Mouse (Mus musculus): Measurements from ENCODE around the gene Fnbp1. TPM values are rescaled to one million over a fixed set of nuclear protein-coding genes. Genes with fewer than 3 reads are reported as not detected.

Fnbp1 gene
- polyA plus RNA-seq, 1 experiment, result 23.9 TPM

DNA sequence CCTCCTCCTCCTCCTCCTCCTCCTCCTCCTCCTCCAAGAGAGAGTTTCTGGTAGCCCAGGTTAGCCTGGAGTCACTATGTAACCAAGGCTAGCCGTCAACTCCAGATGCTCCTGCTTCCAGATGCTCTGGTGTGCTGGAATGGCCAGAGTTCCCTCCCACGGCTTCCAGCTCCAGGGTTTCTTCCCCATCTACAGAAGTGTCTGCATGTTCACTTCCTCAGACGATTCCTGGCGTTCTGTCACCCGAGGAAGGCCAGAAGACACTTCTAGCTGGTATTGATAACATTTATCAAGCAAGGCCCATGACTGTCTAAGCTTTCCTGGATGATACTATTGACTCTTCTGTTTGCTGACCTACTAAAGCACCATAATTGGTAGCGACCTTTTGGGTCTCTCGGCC, 16.7 kb downstream of the Fnbp1 start:
- 62% methylated on average over 7 of the region's 7 CpGs for WGBS
- Histone ChIP-seq H3K27me3 (replicated peaks; ENCODE audit: control insufficient read depth, insufficient read depth, low read length) (no peaks in the 10 kb centered on the region), H3K36me3 (ENCODE audit: control insufficient read depth, insufficient read depth, low read length) (no peaks in the 10 kb centered on the region), H3K4me3 (ENCODE audit: insufficient read depth, low read depth, low read length) (no peak overlapping the region), H3K4me1 (ENCODE audit: control insufficient read depth, insufficient read depth, low read length) (peaks cover 12% of the 10 kb centered on the region), H3K27ac (ENCODE audit: insufficient read depth, low read depth, low read length) (no peak overlapping the region)
- DNase-seq, result no peak
- TF ChIP-seq CTCF (conservative IDR thresholded peaks at IDR 0.05; ENCODE audit: insufficient read depth, insufficient read length, low read depth, low read length) (no peak), POLR2A (IDR thresholded peaks at IDR 0.05; ENCODE audit: low read depth, low read length) (no peak)

DNA sequence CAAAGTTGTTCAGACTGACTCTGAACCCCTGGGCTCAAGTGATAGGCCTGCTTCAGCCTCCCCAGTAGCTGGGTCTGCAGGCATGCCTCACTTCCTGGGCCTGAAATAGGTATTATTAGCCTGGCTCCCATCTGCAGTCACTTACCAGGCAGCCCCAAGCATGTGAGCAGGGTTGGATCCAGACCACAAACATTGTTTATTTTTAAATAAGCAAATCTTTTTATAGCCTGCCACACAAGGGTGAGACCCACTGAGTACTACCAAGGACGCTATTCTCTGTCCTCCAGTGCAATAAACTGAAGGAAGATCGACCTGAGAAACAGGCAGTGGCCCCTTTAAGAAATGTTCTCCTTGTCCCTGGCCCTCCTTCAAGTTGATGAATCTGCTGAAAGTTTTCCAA, 17.1 kb downstream of the Fnbp1 start:
- no peaks in the 10 kb centered on the region for H3K36me3 ChIP-seq (ENCODE audit: control insufficient read depth, insufficient read depth, low read length)
- WGBS, result 48% methylated on average over 2 of the region's 2 CpGs
- no peak overlapping the region for H3K27ac ChIP-seq (ENCODE audit: insufficient read depth, low read depth, low read length)
- no peaks in the 10 kb centered on the region for H3K27me3 ChIP-seq (replicated peaks; ENCODE audit: control insufficient read depth, insufficient read depth, low read length)
- TF ChIP-seq POLR2A (IDR thresholded peaks at IDR 0.05; ENCODE audit: low read depth, low read length), result no peak
- TF ChIP-seq CTCF (conservative IDR thresholded peaks at IDR 0.05; ENCODE audit: insufficient read depth, insufficient read length, low read depth, low read length), result no peak
- peaks cover 15% of the 10 kb centered on the region for H3K4me1 ChIP-seq (ENCODE audit: control insufficient read depth, insufficient read depth, low read length)
- DNase-seq, result no peak
- H3K4me3 ChIP-seq (ENCODE audit: insufficient read depth, low read depth, low read length), result no peak overlapping the region

DNA sequence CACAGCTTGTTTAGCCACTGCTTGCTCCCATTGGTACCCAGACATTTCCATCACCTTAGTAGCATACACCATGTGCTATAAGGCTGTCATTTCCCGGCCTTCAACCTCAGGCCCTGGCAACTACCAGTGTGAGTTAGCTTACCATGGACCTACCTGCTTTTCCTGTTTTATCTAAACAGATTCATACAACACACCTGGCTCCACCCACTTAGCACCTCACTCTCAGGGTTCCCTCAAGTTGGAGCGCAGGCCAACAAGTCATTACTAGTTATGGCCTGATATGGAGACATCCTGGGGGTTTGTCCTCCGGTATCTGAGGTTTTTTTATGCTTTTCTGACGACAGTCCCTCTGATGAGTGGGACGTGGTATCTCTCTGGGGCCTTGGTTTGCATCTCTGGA, 18.3 kb downstream of the Fnbp1 start:
- no peak for DNase-seq
- H3K36me3 ChIP-seq (ENCODE audit: control insufficient read depth, insufficient read depth, low read length), result no peaks in the 10 kb centered on the region
- H3K4me3 ChIP-seq (ENCODE audit: insufficient read depth, low read depth, low read length), result no peak overlapping the region
- H3K27ac ChIP-seq (ENCODE audit: insufficient read depth, low read depth, low read length), result no peak overlapping the region
- no peaks in the 10 kb centered on the region for H3K27me3 ChIP-seq (replicated peaks; ENCODE audit: control insufficient read depth, insufficient read depth, low read length)
- WGBS, result 90% methylated on average over 5 of the region's 5 CpGs
- no peak for TF ChIP-seq CTCF (conservative IDR thresholded peaks at IDR 0.05; ENCODE audit: insufficient read depth, insufficient read length, low read depth, low read length)
- TF ChIP-seq POLR2A (IDR thresholded peaks at IDR 0.05; ENCODE audit: low read depth, low read length), result no peak
- H3K4me1 ChIP-seq (ENCODE audit: control insufficient read depth, insufficient read depth, low read length), result peaks cover 15% of the 10 kb centered on the region

DNA sequence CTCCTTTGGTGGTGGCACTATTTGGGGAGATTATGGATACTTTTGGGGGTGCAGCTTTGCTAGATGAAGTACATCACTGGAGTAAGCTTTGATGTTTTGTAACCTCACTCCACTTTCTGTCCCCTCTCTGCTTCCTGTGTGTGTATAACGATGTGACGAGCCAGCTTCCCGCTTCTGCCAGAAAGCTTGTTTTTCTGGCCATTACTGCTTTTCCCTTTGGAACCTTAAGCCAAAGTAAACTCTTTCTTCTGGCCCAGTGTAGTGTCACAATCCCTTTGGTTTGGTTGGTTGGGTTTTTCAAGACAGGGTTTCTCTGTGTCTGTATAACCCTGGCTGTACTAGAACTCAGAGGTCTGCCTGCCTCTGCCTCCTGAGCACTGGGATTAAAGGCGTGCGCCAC, 19.0 kb downstream of the Fnbp1 start:
- DNase-seq, result no peak
- TF ChIP-seq POLR2A (IDR thresholded peaks at IDR 0.05; ENCODE audit: low read depth, low read length) (no peak), CTCF (conservative IDR thresholded peaks at IDR 0.05; ENCODE audit: insufficient read depth, insufficient read length, low read depth, low read length) (no peak)
- Histone ChIP-seq H3K27ac (ENCODE audit: insufficient read depth, low read depth, low read length) (no peak overlapping the region), H3K27me3 (replicated peaks; ENCODE audit: control insufficient read depth, insufficient read depth, low read length) (no peaks in the 10 kb centered on the region), H3K4me3 (ENCODE audit: insufficient read depth, low read depth, low read length) (no peak overlapping the region), H3K4me1 (ENCODE audit: control insufficient read depth, insufficient read depth, low read length) (peaks cover 15% of the 10 kb centered on the region), H3K36me3 (ENCODE audit: control insufficient read depth, insufficient read depth, low read length) (no peaks in the 10 kb centered on the region)
- 77% methylated on average over 5 of the region's 5 CpGs for WGBS

DNA sequence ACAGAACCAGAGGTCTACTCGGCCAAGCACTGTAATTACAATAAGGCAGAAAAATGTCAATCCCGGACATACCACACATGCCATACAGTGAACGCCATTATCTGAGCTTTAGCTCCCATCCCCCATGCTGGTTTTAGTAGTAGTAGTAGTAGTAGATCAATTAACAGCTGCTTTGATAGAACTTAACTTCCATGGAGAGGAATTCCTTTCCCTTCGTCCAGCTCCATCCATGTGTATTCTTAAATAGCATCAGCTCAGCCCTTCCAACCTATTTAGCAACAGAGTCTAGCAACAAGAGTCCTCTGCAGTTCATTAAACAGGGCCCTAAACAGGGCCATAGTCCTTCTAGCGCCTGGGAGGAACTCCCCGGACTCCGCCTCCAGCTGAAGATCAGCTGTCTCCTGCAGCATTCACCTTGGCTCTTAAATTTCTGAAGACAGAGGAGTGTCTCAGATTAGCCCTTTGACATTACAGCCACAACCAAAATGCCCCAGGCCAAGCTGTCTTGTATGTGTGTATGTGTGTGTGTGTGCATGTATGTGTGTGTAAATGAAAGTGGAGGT, 20.6 kb downstream of the Fnbp1 start:
- WGBS, result 68% methylated on average over 7 of the region's 7 CpGs

DNA sequence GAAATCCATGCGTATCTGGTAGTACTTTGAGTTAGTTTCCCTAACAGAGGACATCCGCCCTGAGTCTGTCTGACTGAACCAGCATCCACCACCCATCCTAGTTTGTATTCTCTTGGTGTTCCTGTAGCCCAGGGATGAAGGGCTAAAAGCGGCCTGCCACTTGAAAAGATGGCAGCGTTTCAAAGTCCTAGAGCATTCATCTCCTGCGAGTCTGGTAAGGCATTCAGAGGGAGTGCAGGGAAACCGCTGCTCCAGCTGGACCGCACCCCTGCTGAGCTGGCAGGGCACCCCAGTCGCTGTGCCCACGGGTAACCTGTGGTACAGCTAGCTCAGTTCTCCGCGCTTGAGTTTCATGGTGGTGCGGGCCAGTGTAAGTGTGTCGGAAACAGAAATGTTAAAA, 22.0 kb downstream of the Fnbp1 start:
- Histone ChIP-seq H3K27me3 (replicated peaks; ENCODE audit: control insufficient read depth, insufficient read depth, low read length) (no peaks in the 10 kb centered on the region), H3K4me1 (ENCODE audit: control insufficient read depth, insufficient read depth, low read length) (peaks cover 10% of the 10 kb centered on the region; the same call in 1 of the 2 replicates), H3K4me3 (ENCODE audit: insufficient read depth, low read depth, low read length) (no peak overlapping the region), H3K36me3 (ENCODE audit: control insufficient read depth, insufficient read depth, low read length) (no peaks in the 10 kb centered on the region), H3K27ac (ENCODE audit: insufficient read depth, low read depth, low read length) (no peak overlapping the region)
- 72% methylated on average over 13 of the region's 13 CpGs for WGBS
- DNase-seq, result peak; percentile 56
- TF ChIP-seq CTCF (conservative IDR thresholded peaks at IDR 0.05; ENCODE audit: insufficient read depth, insufficient read length, low read depth, low read length) (no peak), POLR2A (IDR thresholded peaks at IDR 0.05; ENCODE audit: low read depth, low read length) (no peak)

More for the DNA sequence above, 20.6 kb downstream of the Fnbp1 start:
- Histone ChIP-seq H3K27ac (ENCODE audit: insufficient read depth, low read depth, low read length) (no peak overlapping the region), H3K4me1 (ENCODE audit: control insufficient read depth, insufficient read depth, low read length) (peaks cover 10% of the 10 kb centered on the region; the same call in 1 of the 2 replicates), H3K36me3 (ENCODE audit: control insufficient read depth, insufficient read depth, low read length) (no peaks in the 10 kb centered on the region), H3K4me3 (ENCODE audit: insufficient read depth, low read depth, low read length) (no peak overlapping the region), H3K27me3 (replicated peaks; ENCODE audit: control insufficient read depth, insufficient read depth, low read length) (no peaks in the 10 kb centered on the region)
- DNase-seq, result peak; percentile 71
- TF ChIP-seq CTCF (conservative IDR thresholded peaks at IDR 0.05; ENCODE audit: insufficient read depth, insufficient read length, low read depth, low read length), result no peak
- no peak for TF ChIP-seq POLR2A (IDR thresholded peaks at IDR 0.05; ENCODE audit: low read depth, low read length)

DNA sequence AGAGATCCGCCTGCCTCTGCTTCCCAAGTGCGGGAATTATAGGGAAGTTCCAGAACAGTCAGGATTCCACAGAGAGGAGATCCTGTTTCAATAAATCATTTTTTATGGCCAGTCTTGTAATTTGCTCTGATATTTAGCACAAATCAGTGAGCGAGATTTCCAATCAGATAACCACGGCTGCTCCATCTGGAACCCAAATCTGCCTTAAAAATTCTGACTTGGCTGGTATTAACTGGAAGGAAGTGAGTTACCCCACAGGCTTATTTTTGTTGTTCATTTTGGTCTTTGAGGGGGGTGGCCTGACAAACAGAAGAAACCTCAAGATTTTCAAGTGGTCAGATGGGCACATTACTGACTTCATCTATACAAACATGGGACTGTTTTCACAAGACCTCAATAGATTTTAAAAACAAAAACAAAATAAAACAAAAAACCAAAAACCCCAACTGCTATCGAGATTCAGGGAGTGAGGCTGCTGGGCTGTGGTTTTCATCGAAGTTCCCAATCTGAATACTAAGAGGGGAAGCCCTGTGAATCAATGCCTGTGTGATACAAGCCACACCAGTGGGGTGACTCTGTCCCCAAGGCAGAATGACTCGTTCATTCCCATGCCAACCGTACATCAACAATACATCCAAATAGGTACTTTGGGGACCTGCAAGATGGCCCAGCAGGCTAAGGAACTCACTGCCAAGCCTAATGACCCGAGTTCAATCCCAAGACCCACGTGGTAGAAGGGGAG, 23.0 kb downstream of the Fnbp1 start:
- no peaks in the 10 kb centered on the region for H3K36me3 ChIP-seq (ENCODE audit: control insufficient read depth, insufficient read depth, low read length)
- H3K27me3 ChIP-seq (replicated peaks; ENCODE audit: control insufficient read depth, insufficient read depth, low read length), result no peaks in the 10 kb centered on the region
- WGBS, result 74% methylated on average over 10 of the region's 10 CpGs
- no peak for TF ChIP-seq POLR2A (IDR thresholded peaks at IDR 0.05; ENCODE audit: low read depth, low read length)
- TF ChIP-seq CTCF (conservative IDR thresholded peaks at IDR 0.05; ENCODE audit: insufficient read depth, insufficient read length, low read depth, low read length), result no peak
- H3K27ac ChIP-seq (ENCODE audit: insufficient read depth, low read depth, low read length), result no peak overlapping the region
- H3K4me1 ChIP-seq (ENCODE audit: control insufficient read depth, insufficient read depth, low read length), result peaks cover 10% of the 10 kb centered on the region; the same call in 1 of the 2 replicates
- DNase-seq, result no peak
- no peak overlapping the region for H3K4me3 ChIP-seq (ENCODE audit: insufficient read depth, low read depth, low read length)
